Comparison of ENCODE assay signal across 22 mouse cellular contexts in genomic region chr15:89431271-89431670, GRCm38 (mm10). TPM values are rescaled to one million over a fixed set of nuclear protein-coding genes. Genes with fewer than 3 reads are reported as not detected.
DNase-seq lines count a peak whose midpoint lies in the region; ATAC-seq lines count a peak whose summit lies in the region.
"Had no signal": no experiment of that assay in that cellular context is flagged by ENCODE, and none has a peak within 500 bp of the region (broad histone marks: within the 10 kb centered on the region; RNA-seq: fewer than 3 reads in every experiment).

No protein-coding gene starts in this region.

- no peak overlapping the region for H3K4me3 ChIP-seq in heart, embryonic 13.5 days
- H3K4me3 ChIP-seq in heart, embryonic 12.5 days: no peak overlapping the region
- no peak overlapping the region for H3K4me3 ChIP-seq in neural tube, embryonic 15.5 days (replicated peaks)
- H3K4me3 ChIP-seq in liver, embryonic 12.5 days: peak overlapping the region; percentile 84
- H3K4me3 ChIP-seq in forebrain, embryonic 10.5 days: no peak overlapping the region
- H3K4me3 ChIP-seq: limb, embryonic 15.5 days; midbrain, embryonic 15.5 days had no signal

- H3K36me3 ChIP-seq in heart, embryonic 13.5 days: peaks cover 20% of the 10 kb centered on the region
- peaks cover 21% of the 10 kb centered on the region for H3K36me3 ChIP-seq in heart, embryonic 12.5 days
- peaks cover 16% of the 10 kb centered on the region for H3K36me3 ChIP-seq in neural tube, embryonic 15.5 days
- H3K36me3 ChIP-seq in liver, embryonic 12.5 days: peaks cover 18% of the 10 kb centered on the region
- H3K36me3 ChIP-seq in forebrain, embryonic 10.5 days (replicated peaks): peaks cover 21% of the 10 kb centered on the region

- no peaks in the 10 kb centered on the region for H3K9me3 ChIP-seq in heart, embryonic 13.5 days
- no peaks in the 10 kb centered on the region for H3K9me3 ChIP-seq in heart, embryonic 12.5 days (replicated peaks)
- no peaks in the 10 kb centered on the region for H3K9me3 ChIP-seq in neural tube, embryonic 15.5 days (replicated peaks)
- no peaks in the 10 kb centered on the region for H3K9me3 ChIP-seq in liver, embryonic 12.5 days (replicated peaks)
- H3K9me3 ChIP-seq in forebrain, embryonic 10.5 days: no peaks in the 10 kb centered on the region
- H3K9me3 ChIP-seq: limb, embryonic 15.5 days; midbrain, embryonic 15.5 days had no signal

- H3K27ac ChIP-seq in heart, embryonic 13.5 days (replicated peaks): no peak overlapping the region
- no peak overlapping the region for H3K27ac ChIP-seq in heart, embryonic 12.5 days (ENCODE audit: poor library complexity, severe bottlenecking)
- H3K27ac ChIP-seq in neural tube, embryonic 15.5 days (replicated peaks): no peak overlapping the region
- H3K27ac ChIP-seq in liver, embryonic 12.5 days: no peak overlapping the region
- H3K27ac ChIP-seq in forebrain, embryonic 10.5 days: no peak overlapping the region
- H3K27ac ChIP-seq: limb, embryonic 15.5 days; midbrain, embryonic 15.5 days had no signal

- no peak for ATAC-seq in heart, embryonic 13.5 days (ENCODE audit: extremely low read depth, insufficient number of reproducible peaks, low FRiP score, low TSS enrichment)
- ATAC-seq in heart, embryonic 12.5 days (ENCODE audit: insufficient number of reproducible peaks, low FRiP score): no peak
- ATAC-seq in neural tube, embryonic 15.5 days (ENCODE audit: low FRiP score): no peak
- ATAC-seq in liver, embryonic 12.5 days: no peak
- ATAC-seq: hindbrain, embryonic 16.5 days; midbrain, embryonic 15.5 days had no signal

- WGBS in heart, embryonic 13.5 days: 77% methylated on average over 3 of the region's 3 CpGs
- WGBS in heart, embryonic 12.5 days: 78% methylated on average over 3 of the region's 3 CpGs
- WGBS in neural tube, embryonic 15.5 days: 91% methylated on average over 3 of the region's 3 CpGs
- 62% methylated on average over 3 of the region's 3 CpGs for WGBS in liver, embryonic 12.5 days (ENCODE audit: insufficient replicate concordance)
- 94% methylated on average over 3 of the region's 3 CpGs for WGBS in forebrain, embryonic 10.5 days

- H3K4me2 ChIP-seq in heart, embryonic 13.5 days: no peak overlapping the region
- no peak overlapping the region for H3K4me2 ChIP-seq in heart, embryonic 12.5 days
- H3K4me2 ChIP-seq in neural tube, embryonic 15.5 days: 0 out of 2 replicates have a peak overlapping the region, but pooled peaks have one; percentile 89
- peak overlapping the region; percentile 91 for H3K4me2 ChIP-seq in liver, embryonic 12.5 days
- H3K4me2 ChIP-seq: limb, embryonic 15.5 days had no signal

- H3K4me1 ChIP-seq in heart, embryonic 13.5 days: peaks cover 36% of the 10 kb centered on the region
- peaks cover 24% of the 10 kb centered on the region for H3K4me1 ChIP-seq in heart, embryonic 12.5 days (replicated peaks)
- H3K4me1 ChIP-seq in neural tube, embryonic 15.5 days: peaks cover 29% of the 10 kb centered on the region
- peaks cover 42% of the 10 kb centered on the region for H3K4me1 ChIP-seq in liver, embryonic 12.5 days
- H3K4me1 ChIP-seq in forebrain, embryonic 10.5 days: peaks cover 26% of the 10 kb centered on the region

- 0 out of 2 replicates have a peak overlapping the region, but pooled peaks have one; percentile 17 for H3K9ac ChIP-seq in heart, embryonic 13.5 days
- no peak overlapping the region for H3K9ac ChIP-seq in heart, embryonic 12.5 days
- H3K9ac ChIP-seq in neural tube, embryonic 15.5 days (replicated peaks): 0 out of 2 replicates have a peak overlapping the region, but pooled peaks have one; percentile 5
- no peak overlapping the region for H3K9ac ChIP-seq in liver, embryonic 12.5 days
- H3K9ac ChIP-seq: limb, embryonic 15.5 days; midbrain, embryonic 15.5 days had no signal

- no peak for DNase-seq in neural tube, embryonic 10.5 days (ENCODE audit: extremely low spot score, low spot score)
- no peak for DNase-seq in forebrain, embryonic 10.5 days (ENCODE audit: extremely low spot score, low spot score)
- DNase-seq in urinary bladder, adult 2 months (ENCODE audit: low spot score): no peak
- DNase-seq: adrenal gland, adult 8-10 months; cerebellum, postnatal 25 days; embryo, embryonic 11 days; heart, postnatal 36 days; kidney, adult 2 months; kidney, postnatal 10 days; layer of hippocampus, postnatal 36 days; lung, postnatal 10 days; thymus, postnatal 4 days had no signal

- H3K27me3 ChIP-seq in heart, embryonic 13.5 days (replicated peaks): no peaks in the 10 kb centered on the region
- H3K27me3 ChIP-seq in heart, embryonic 12.5 days (replicated peaks): no peaks in the 10 kb centered on the region
- no peaks in the 10 kb centered on the region for H3K27me3 ChIP-seq in neural tube, embryonic 15.5 days (replicated peaks)
- H3K27me3 ChIP-seq in liver, embryonic 12.5 days (replicated peaks): 0 out of 2 replicates have a peak, but pooled peaks cover 5% of the 10 kb centered on the region
- H3K27me3 ChIP-seq in forebrain, embryonic 10.5 days (ENCODE audit: poor library complexity, severe bottlenecking): no peaks in the 10 kb centered on the region
- H3K27me3 ChIP-seq: limb, embryonic 15.5 days; midbrain, embryonic 15.5 days had no signal

RNA-seq across cellular contexts. Expression of gene Chkb, which starts 1.6 kb away (rescaled TPM):
- polyA plus RNA-seq in heart, embryonic 13.5 days (2015; fragmentation: Nextera tagmentation; extraction: Ambion mirVana): 65.1 and 71.5 TPM in 2 replicates
- 59.6 and 67.0 TPM in 2 replicates for polyA plus RNA-seq in heart, embryonic 12.5 days (2016; fragmentation: Nextera tagmentation; extraction: Ambion mirVana)
- 79.8 and 92.8 TPM in 2 replicates for polyA plus RNA-seq in neural tube, embryonic 15.5 days (2015; fragmentation: Nextera tagmentation; extraction: Ambion mirVana)
- polyA plus RNA-seq in liver, embryonic 12.5 days (2016; fragmentation: Nextera tagmentation; extraction: Ambion mirVana): 29.0 and 30.4 TPM in 2 replicates
- 44.0 and 45.1 TPM in 2 replicates for polyA plus RNA-seq in forebrain, embryonic 10.5 days (2016; fragmentation: Nextera tagmentation; extraction: Ambion mirVana)
- 73.2 and 85.8 TPM in 2 replicates for polyA plus RNA-seq in urinary bladder, adult 2 months (2012; rRNA removed)

RNA-seq across cellular contexts. Expression of gene Gm44502, which starts 1.8 kb away (rescaled TPM):
- polyA plus RNA-seq in heart, embryonic 13.5 days (2015; fragmentation: Nextera tagmentation; extraction: Ambion mirVana): 0.53 and 0.90 TPM in 2 replicates
- 0.59 and 0.68 TPM in 2 replicates for polyA plus RNA-seq in heart, embryonic 12.5 days (2016; fragmentation: Nextera tagmentation; extraction: Ambion mirVana)
- 0.36 TPM in 1 of 2 replicates, not detected in the other for polyA plus RNA-seq in neural tube, embryonic 15.5 days (2015; fragmentation: Nextera tagmentation; extraction: Ambion mirVana)
- not detected in 2 replicates for polyA plus RNA-seq in liver, embryonic 12.5 days (2016; fragmentation: Nextera tagmentation; extraction: Ambion mirVana)
- polyA plus RNA-seq in forebrain, embryonic 10.5 days (2016; fragmentation: Nextera tagmentation; extraction: Ambion mirVana): not detected in 2 replicates
- polyA plus RNA-seq in urinary bladder, adult 2 months (2012; rRNA removed): 0.06 TPM in 2 replicates
- polyA plus RNA-seq: embryonic facial prominence, embryonic 14.5 days; forebrain, embryonic 11.5 days; limb, embryonic 15.5 days; midbrain, embryonic 15.5 days had no signal

RNA-seq across cellular contexts. Expression of gene C730034F03Rik, which starts 1.9 kb away (rescaled TPM):
- 2.4 and 3.0 TPM in 2 replicates for polyA plus RNA-seq in heart, embryonic 13.5 days (2015; fragmentation: Nextera tagmentation; extraction: Ambion mirVana)
- polyA plus RNA-seq in heart, embryonic 12.5 days (2016; fragmentation: Nextera tagmentation; extraction: Ambion mirVana): 2.9 and 3.4 TPM in 2 replicates
- polyA plus RNA-seq in neural tube, embryonic 15.5 days (2015; fragmentation: Nextera tagmentation; extraction: Ambion mirVana): 6.1 and 8.7 TPM in 2 replicates
- polyA plus RNA-seq in liver, embryonic 12.5 days (2016; fragmentation: Nextera tagmentation; extraction: Ambion mirVana): 2.1 and 2.3 TPM in 2 replicates
- 3.9 and 4.3 TPM in 2 replicates for polyA plus RNA-seq in forebrain, embryonic 10.5 days (2016; fragmentation: Nextera tagmentation; extraction: Ambion mirVana)
- 2.0 and 3.7 TPM in 2 replicates for polyA plus RNA-seq in urinary bladder, adult 2 months (2012; rRNA removed)

RNA-seq across cellular contexts. Expression of gene Cpt1b, which starts 5.6 kb away (rescaled TPM):
- 139 and 147 TPM in 2 replicates for polyA plus RNA-seq in heart, embryonic 13.5 days (2015; fragmentation: Nextera tagmentation; extraction: Ambion mirVana)
- polyA plus RNA-seq in heart, embryonic 12.5 days (2016; fragmentation: Nextera tagmentation; extraction: Ambion mirVana): 138 and 149 TPM in 2 replicates
- polyA plus RNA-seq in neural tube, embryonic 15.5 days (2015; fragmentation: Nextera tagmentation; extraction: Ambion mirVana): 0.88 and 1.2 TPM in 2 replicates
- 2.0 and 2.3 TPM in 2 replicates for polyA plus RNA-seq in liver, embryonic 12.5 days (2016; fragmentation: Nextera tagmentation; extraction: Ambion mirVana)
- polyA plus RNA-seq in forebrain, embryonic 10.5 days (2016; fragmentation: Nextera tagmentation; extraction: Ambion mirVana): 0.67 and 0.80 TPM in 2 replicates
- 2.3 and 2.7 TPM in 2 replicates for polyA plus RNA-seq in urinary bladder, adult 2 months (2012; rRNA removed)

RNA-seq across cellular contexts. Expression of gene Syce3, which starts 21.0 kb away (rescaled TPM):
- polyA plus RNA-seq in heart, embryonic 13.5 days (2015; fragmentation: Nextera tagmentation; extraction: Ambion mirVana): not detected in 2 replicates
- not detected in 2 replicates for polyA plus RNA-seq in heart, embryonic 12.5 days (2016; fragmentation: Nextera tagmentation; extraction: Ambion mirVana)
- polyA plus RNA-seq in neural tube, embryonic 15.5 days (2015; fragmentation: Nextera tagmentation; extraction: Ambion mirVana): not detected in 2 replicates
- polyA plus RNA-seq in liver, embryonic 12.5 days (2016; fragmentation: Nextera tagmentation; extraction: Ambion mirVana): not detected in 2 replicates
- not detected in 2 replicates for polyA plus RNA-seq in forebrain, embryonic 10.5 days (2016; fragmentation: Nextera tagmentation; extraction: Ambion mirVana)
- not detected in 2 replicates for polyA plus RNA-seq in urinary bladder, adult 2 months (2012; rRNA removed)
- polyA plus RNA-seq: brain, embryonic 14.5 days; embryonic facial prominence, embryonic 14.5 days; forebrain, embryonic 11.5 days; hindbrain, embryonic 16.5 days; kidney, adult 2 months; limb, embryonic 15.5 days; midbrain, embryonic 15.5 days had no signal

Comparison
In these comparisons a context has a peak if more than half of its experiments do, and no peak if none do; other contexts are left out.
1. H3K9ac ChIP-seq: peak in heart, embryonic 13.5 days (single experiment) and neural tube, embryonic 15.5 days (single experiment); none in heart, embryonic 12.5 days (single experiment) and liver, embryonic 12.5 days (single experiment).
2. H3K4me2 ChIP-seq: peak in neural tube, embryonic 15.5 days (single experiment) and liver, embryonic 12.5 days (single experiment); none in heart, embryonic 13.5 days (single experiment) and heart, embryonic 12.5 days (single experiment).